Mouse (Mus musculus) G1E (cell line): Measurements from ENCODE around the gene Tapbp.

Experiments
- CTCF ChIP-seq: IDR thresholded peaks from 2 replicates; pipeline ENCODE4 v1.5.1; 2012; ENCODE audit warnings: low read depth, low read length, inconsistent platforms, mixed read lengths
- GATA1 ChIP-seq: IDR thresholded peaks from 2 replicates; pipeline ENCODE4 v1.6.1; 2012; ENCODE audit warnings: borderline replicate concordance, low read length, inconsistent platforms, mixed read lengths
- TAL1 ChIP-seq: conservative IDR thresholded peaks from 2 replicates; pipeline ENCODE4 v1.6.1; 2012; ENCODE audit warnings: low read depth, low read length, inconsistent platforms, mixed read lengths

DNA sequence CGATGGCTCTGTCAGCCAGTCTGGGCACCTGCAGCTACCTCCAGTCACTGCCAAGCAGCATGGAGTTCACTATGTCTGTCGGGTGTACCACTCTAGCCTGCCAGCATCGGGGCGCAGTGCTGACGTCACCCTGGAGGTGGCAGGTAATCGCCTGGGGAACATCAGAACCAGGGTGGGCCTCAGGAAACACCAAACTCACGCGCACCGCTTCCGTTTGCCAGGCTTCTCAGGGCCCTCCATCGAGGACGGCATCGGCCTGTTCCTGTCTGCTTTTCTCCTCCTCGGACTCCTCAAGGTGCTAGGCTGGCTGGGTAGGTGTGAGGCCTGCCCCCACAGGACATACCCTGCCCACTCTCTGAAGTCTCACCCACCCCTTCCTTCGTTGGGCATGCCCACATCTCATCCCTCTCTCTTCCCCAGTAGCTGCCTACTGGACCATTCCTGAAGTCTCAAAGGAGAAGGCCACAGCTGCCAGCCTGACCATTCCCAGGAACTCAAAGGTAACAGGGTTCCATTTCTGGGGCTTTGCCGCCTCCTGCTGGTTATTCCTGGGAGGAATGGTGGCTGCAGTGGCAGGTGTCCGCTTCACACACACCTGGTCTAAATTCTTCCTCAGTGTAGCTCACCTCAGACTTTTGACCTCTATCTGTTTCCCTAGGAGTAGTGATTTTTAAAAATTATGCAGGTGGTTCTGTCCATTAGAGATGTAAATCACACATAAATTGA lies 10.7 kb downstream of the Tapbp start:
- no peak for TF ChIP-seq TAL1
- no peak for TF ChIP-seq CTCF
- TF ChIP-seq GATA1 = no peak
